Mouse (Mus musculus): Measurements from ENCODE around the gene Nxnl1. TPM values are rescaled to one million over a fixed set of nuclear protein-coding genes. Genes with fewer than 3 reads are reported as not detected.

Nxnl1 gene
- total and polyA plus RNA-seq, 2 experiments from 2014 or later = not detected

- 46% methylated on average over 9 of the region's 9 CpGs for WGBS
- no peaks in the 10 kb centered on the region for H3K36me3 ChIP-seq (ENCODE audit: insufficient read depth, low read length)
- H3K4me3 ChIP-seq (ENCODE audit: low read length) = no peak overlapping the region
- no peak for TF ChIP-seq CTCF (IDR thresholded peaks at IDR 0.05; ENCODE audit: low read depth)
- no peaks in the 10 kb centered on the region for H3K9me3 ChIP-seq (ENCODE audit: low read length)
- ATAC-seq (peak; percentile 43), DNase-seq (ENCODE audit: low spot score) (peak; percentile 88)
- 0 out of 2 replicates have a peak overlapping the region, but pooled peaks have one; percentile 6 for H3K9ac ChIP-seq (replicated peaks; ENCODE audit: low read length)
- H3K27ac ChIP-seq = peak overlapping the region; percentile 91
- no peaks in the 10 kb centered on the region for H3K27me3 ChIP-seq (ENCODE audit: insufficient read depth, low read length)
- peaks cover 10% of the 10 kb centered on the region for H3K4me1 ChIP-seq (ENCODE audit: insufficient read depth, low read length)
- peak overlapping the region; percentile 68 for H3K4me2 ChIP-seq (ENCODE audit: low read depth, low read length)
These were observed 6.6 kb upstream of the Nxnl1 start for GRCm38 (mm10) chr8:71572847-71573633.

DNA sequence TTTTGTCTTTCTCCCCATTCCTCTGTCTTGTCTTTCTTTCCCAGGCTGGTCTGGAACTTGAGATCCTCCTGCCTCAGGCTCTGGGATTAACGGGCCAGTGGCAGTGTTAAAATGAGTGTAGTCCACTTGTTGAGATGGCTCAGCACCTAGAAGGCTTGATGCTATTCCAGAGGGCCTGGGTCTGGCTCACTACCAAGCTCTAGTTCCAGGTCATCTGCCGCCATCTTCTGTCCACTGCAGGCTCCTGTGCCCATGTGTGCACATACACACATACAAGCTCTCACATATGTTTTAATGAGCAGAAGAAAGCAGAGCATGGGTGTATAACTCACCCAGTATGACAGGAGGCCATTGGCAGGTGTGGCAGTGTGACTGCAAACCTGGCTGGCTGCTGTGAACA, 5.7 kb upstream of the Nxnl1 start:
- peak; percentile 24; the same call in 1 of the 2 replicates for TF ChIP-seq CTCF (IDR thresholded peaks at IDR 0.05; ENCODE audit: low read depth)
- peaks cover 10% of the 10 kb centered on the region for H3K4me1 ChIP-seq (ENCODE audit: insufficient read depth, low read length)
- peak overlapping the region; percentile 68; the same call in 1 of the 2 replicates for H3K4me2 ChIP-seq (ENCODE audit: low read depth, low read length)
- WGBS = 88% methylated on average over 2 of the region's 2 CpGs
- H3K36me3 ChIP-seq (ENCODE audit: insufficient read depth, low read length) = no peaks in the 10 kb centered on the region
- no peaks in the 10 kb centered on the region for H3K27me3 ChIP-seq (ENCODE audit: insufficient read depth, low read length)
- H3K27ac ChIP-seq = peak overlapping the region; percentile 91; the same call in 1 of the 2 replicates
- DNase-seq (ENCODE audit: low spot score) (peak; percentile 31), ATAC-seq (no peak)
- H3K9me3 ChIP-seq (ENCODE audit: low read length) = no peaks in the 10 kb centered on the region
- H3K4me3 ChIP-seq (ENCODE audit: low read length) = 0 out of 2 replicates have a peak overlapping the region, but pooled peaks have one; percentile 66
- H3K9ac ChIP-seq (replicated peaks; ENCODE audit: low read length) = no peak overlapping the region

DNA sequence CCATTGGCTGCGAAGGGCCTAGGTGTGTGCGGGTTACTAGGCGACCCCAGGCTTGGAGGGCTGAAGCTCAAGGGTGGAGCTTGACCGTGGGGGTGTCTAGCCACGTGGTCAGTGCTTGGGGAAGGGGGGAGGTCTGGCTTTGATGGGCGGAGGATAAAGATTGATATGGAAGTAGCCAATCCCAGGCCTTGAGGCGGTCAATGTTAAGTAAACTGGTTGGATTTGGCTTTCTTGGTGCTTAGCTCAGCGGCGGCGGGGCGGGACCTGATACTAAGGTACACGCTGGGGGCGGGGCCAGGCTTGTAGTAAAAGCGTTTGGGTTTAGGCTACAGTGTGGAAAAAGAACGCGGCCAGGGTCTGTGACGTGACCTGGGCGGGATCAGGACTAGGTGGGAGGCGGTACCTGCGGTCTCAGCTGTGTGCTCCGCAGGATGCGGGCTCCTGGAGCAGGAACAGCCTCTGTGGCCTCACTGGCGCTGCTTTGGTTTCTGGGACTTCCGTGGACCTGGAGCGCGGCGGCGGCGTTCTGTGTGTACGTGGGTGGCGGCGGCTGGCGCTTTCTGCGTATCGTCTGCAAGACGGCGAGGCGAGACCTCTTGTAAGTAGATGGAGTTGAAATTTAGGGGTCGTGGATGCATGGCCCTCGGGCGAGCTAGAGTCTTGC, 4.0 kb upstream of the Nxnl1 start:
- under 1% methylated on average over 41 of the region's 41 CpGs for WGBS
- peak overlapping the region; percentile 62 for H3K9ac ChIP-seq (replicated peaks; ENCODE audit: low read length)

DNA sequence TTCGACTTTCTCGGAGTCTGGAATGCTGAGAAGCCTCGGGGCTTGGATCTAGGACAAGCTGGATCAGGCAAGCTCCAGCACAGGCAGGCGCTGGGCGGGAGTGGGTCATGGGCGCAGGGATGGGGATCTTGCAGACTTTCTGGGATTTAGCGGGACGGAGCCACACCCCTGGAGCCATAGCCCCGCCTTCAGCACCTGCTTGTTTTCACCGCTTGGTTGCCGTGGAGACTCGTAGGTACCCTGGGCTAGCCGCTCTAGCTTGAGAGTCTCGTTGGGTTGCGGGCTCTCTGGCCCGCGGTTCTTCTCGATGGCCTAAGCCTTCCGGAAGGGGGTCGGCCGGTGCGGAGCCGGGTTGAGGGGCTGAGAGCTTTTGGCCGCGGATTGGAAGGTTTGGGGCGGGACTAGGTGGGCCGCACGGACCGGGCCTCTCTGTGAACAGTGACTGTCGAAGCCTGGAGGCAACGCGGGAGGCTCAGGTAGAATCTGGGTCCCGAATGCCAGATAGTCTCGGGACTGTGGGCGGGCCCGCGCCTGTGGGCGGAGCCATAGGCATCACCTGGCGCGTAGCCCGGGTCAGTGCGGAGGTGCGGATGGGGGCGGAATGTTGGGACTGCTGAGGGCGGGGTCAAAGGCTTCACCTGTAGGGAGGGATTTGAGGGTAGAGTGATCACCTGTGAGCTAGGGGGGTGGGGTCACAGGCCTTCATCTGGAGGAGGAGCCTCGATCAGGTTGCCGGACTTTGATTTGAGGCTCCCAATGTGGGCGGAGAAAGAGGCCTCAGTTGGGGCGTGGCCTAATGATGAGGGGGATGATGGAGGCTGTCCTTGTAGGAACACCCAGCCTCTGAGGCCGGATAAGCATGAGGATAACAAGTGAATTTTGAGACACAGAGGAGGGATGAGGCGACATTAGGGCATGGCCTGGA, 3.2 kb upstream of the Nxnl1 start:
- DNase-seq (ENCODE audit: low spot score) (peak; percentile 94), ATAC-seq (peak; percentile 81)
- WGBS = under 1% methylated on average over 51 of the region's 51 CpGs
- Histone ChIP-seq H3K27ac (peak overlapping the region; percentile 91), H3K4me2 (ENCODE audit: low read depth, low read length) (peak overlapping the region; percentile 68), H3K4me3 (ENCODE audit: low read length) (peak overlapping the region; percentile 66), H3K36me3 (ENCODE audit: insufficient read depth, low read length) (no peaks in the 10 kb centered on the region), H3K27me3 (ENCODE audit: insufficient read depth, low read length) (no peaks in the 10 kb centered on the region), H3K9ac (replicated peaks; ENCODE audit: low read length) (peak overlapping the region; percentile 62), H3K9me3 (ENCODE audit: low read length) (no peaks in the 10 kb centered on the region), H3K4me1 (ENCODE audit: insufficient read depth, low read length) (peaks cover 10% of the 10 kb centered on the region)
- TF ChIP-seq CTCF (IDR thresholded peaks at IDR 0.05; ENCODE audit: low read depth) = 0 out of 2 replicates have a peak, but pooled peaks have one; percentile 29

More for the DNA sequence above, 4.0 kb upstream of the Nxnl1 start:
- peak overlapping the region; percentile 66 for H3K4me3 ChIP-seq (ENCODE audit: low read length)
- H3K9me3 ChIP-seq (ENCODE audit: low read length) = no peaks in the 10 kb centered on the region
- H3K4me2 ChIP-seq (ENCODE audit: low read depth, low read length) = peak overlapping the region; percentile 68
- peak; percentile 22 for TF ChIP-seq CTCF (IDR thresholded peaks at IDR 0.05; ENCODE audit: low read depth)
- H3K27ac ChIP-seq = peak overlapping the region; percentile 91
- H3K36me3 ChIP-seq (ENCODE audit: insufficient read depth, low read length) = no peaks in the 10 kb centered on the region
- peak; percentile 98 for DNase-seq (ENCODE audit: low spot score)
- peak; percentile 91 for ATAC-seq
- no peaks in the 10 kb centered on the region for H3K27me3 ChIP-seq (ENCODE audit: insufficient read depth, low read length)
- peaks cover 10% of the 10 kb centered on the region for H3K4me1 ChIP-seq (ENCODE audit: insufficient read depth, low read length)

GRCm38 (mm10) chr8:71568941-71569340, 2.5 kb upstream of the Nxnl1 start:
- H3K36me3 ChIP-seq (ENCODE audit: insufficient read depth, low read length) = no peaks in the 10 kb centered on the region
- H3K9me3 ChIP-seq (ENCODE audit: low read length) = no peaks in the 10 kb centered on the region
- H3K27me3 ChIP-seq (ENCODE audit: insufficient read depth, low read length) = no peaks in the 10 kb centered on the region
- DNase-seq (ENCODE audit: low spot score) = no peak
- TF ChIP-seq CTCF (IDR thresholded peaks at IDR 0.05; ENCODE audit: low read depth) = no peak
- peak overlapping the region; percentile 68 for H3K4me2 ChIP-seq (ENCODE audit: low read depth, low read length)
- H3K4me1 ChIP-seq (ENCODE audit: insufficient read depth, low read length) = peaks cover 10% of the 10 kb centered on the region
- peak overlapping the region; percentile 62 for H3K9ac ChIP-seq (replicated peaks; ENCODE audit: low read length)
- ATAC-seq = no peak
- H3K27ac ChIP-seq = peak overlapping the region; percentile 91
- peak overlapping the region; percentile 66 for H3K4me3 ChIP-seq (ENCODE audit: low read length)
- 14% methylated on average over 6 of the region's 6 CpGs for WGBS

- 11% methylated on average over 13 of the region's 13 CpGs for WGBS
- no peak for TF ChIP-seq CTCF (IDR thresholded peaks at IDR 0.05; ENCODE audit: low read depth)
- H3K4me1 ChIP-seq (ENCODE audit: insufficient read depth, low read length) = peaks cover 10% of the 10 kb centered on the region
- H3K9me3 ChIP-seq (ENCODE audit: low read length) = no peaks in the 10 kb centered on the region
- peak within 1 kb of the TSS; percentile 62 for H3K9ac ChIP-seq (replicated peaks; ENCODE audit: low read length)
- ATAC-seq = peak; percentile 14; the same call in 1 of the 2 replicates
- H3K36me3 ChIP-seq (ENCODE audit: insufficient read depth, low read length) = no peaks in the 10 kb centered on the region
- H3K4me3 ChIP-seq (ENCODE audit: low read length) = peak within 1 kb of the TSS; percentile 66
- peak within 1 kb of the TSS; percentile 68 for H3K4me2 ChIP-seq (ENCODE audit: low read depth, low read length)
- no peaks in the 10 kb centered on the region for H3K27me3 ChIP-seq (ENCODE audit: insufficient read depth, low read length)
- peak within 1 kb of the TSS; percentile 91 for H3K27ac ChIP-seq
- peak; percentile 86 for DNase-seq (ENCODE audit: low spot score)
These were observed 2.1 kb upstream of the Nxnl1 start, which contains the start of gene Slc27a1 for GRCm38 (mm10) chr8:71568387-71568937. Slc27a1 (plus strand) TSS chr8:71568882.

Measured in hindbrain, postnatal 0 days (tissue).